Mouse (Mus musculus): ENCODE data around the gene Mpp6.

- TF ChIP-seq CTCF (IDR thresholded peaks at IDR 0.05; ENCODE audit: borderline replicate concordance, extremely low read depth, insufficient read depth, insufficient read length) (no peak), POLR2A (IDR thresholded peaks at IDR 0.05; ENCODE audit: borderline replicate concordance, extremely low read depth, insufficient read depth, insufficient read length, poor library complexity, severe bottlenecking) (no peak)
Observed at GRCm38 (mm10) chr6:50120931-50121330, 10.9 kb downstream of the Mpp6 start.
